Mouse (Mus musculus): Measurements from ENCODE around the gene Erbb4.
"Not testable (repeated sequence)": the region's sequence is repeated elsewhere in the genome, so short reads cannot be mapped to it uniquely, and the experiment has no call there.

Erbb4 gene

DNA sequence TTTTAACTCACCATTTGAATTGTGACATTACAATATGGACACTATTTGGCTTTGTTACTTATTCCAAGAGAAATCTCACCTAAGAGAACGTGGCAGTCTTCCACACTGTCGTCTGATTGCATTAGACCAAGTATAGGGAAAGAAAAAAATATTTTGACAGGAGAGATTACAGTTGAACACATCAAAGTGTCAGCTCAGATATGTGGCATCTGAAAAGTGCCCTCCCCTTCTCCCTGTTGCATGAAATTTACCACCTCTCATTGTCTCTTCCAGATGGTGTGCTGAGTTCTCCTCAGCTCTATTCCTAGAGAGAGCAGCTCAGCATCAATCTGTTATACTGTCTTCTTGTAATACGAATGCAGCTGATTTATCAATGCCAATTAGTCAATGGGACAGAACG is 268.5 kb downstream of the Erbb4 start:
- no peak for DNase-seq

DNA sequence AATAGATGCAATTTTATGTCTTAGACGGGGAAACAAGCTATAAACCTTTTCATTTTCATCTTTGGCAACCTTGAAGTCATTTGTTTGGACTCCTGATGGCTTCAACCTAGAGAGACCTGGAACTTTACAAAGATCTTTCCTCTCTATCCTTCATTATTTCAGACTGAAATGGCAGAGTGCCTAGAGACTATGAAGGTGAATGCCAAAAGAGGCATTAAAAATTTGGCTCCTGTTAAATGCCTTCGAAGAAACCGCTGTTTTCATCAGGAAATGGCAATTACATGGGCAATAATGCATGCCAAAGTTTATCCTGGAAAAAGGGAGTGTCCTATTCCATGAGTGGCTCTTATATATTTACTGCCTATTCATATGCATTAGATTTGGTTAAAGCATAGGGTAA is 273.2 kb downstream of the Erbb4 start:
- no peak for DNase-seq

DNA sequence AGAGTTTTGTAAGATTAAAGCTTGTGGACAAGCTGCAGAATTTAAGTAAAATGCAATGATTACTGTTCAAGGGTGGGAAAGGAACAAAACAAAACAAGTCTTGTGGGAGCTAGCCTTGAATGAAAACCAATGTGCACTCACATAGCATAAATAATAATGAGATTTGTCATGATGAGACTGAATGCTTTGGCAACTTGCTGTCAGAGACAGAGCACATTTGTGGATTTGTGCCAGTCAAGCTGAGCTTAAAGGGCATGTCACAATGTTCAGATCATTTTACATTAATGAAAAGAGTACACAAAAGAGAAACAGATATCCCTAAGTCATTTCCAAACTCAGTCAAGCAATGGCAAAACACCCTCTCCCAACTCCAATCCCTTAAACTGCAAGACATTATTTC is 275.8 kb downstream of the Erbb4 start:
- DNase-seq, result no peak

DNA sequence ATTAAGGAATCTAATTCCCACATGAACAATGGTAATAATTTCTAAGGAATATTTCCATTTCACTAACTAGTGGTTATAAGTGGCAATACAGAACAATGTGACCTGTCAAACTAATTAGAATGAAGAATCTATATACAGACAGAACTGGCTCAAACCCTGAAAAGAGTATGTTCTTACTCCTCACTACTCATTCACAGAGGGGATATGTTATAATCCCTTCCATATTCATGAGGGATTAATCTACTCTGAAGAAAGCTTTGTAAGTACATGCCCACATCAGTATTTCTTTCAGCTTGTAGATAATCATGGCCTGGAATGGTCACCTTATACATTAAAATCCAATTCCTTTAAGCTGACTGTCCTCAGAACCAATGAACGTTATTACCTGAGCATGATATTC is 276.3 kb downstream of the Erbb4 start:
- no peak for DNase-seq

DNA sequence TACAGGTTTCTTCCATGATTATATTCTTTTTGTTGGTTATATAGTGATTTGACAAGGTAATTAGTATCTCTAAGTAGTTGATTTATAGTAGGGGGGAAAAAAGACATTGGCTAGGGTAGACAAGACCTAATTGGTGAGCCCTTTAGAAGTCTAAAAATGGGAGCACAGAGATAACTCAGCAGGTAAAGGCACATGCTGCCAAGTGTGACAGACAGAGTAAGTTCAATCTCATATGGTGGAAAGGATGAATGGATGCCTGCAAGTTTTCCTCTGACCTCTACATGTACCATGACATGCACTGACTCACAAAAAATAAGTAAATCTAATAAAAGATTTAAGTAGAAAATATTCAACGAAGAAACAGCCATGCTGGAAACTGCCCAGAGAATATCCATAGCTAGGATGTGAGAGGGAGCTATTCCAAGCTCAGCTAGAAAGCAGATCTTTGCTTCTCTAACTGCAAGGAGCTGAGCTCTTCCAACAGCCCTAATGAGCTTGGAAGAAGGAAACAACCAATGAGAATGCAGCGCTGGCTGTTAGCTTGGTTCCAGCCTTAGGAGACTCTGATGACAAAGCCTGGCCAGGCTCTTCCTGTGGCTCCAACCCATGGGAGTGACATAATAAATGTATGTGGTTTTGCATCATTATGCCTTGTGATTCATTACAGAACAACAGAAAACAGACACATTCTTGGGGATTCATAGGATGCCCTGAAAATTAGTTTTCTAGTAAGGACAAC is 277.2 kb downstream of the Erbb4 start:
- no peak for DNase-seq

DNA sequence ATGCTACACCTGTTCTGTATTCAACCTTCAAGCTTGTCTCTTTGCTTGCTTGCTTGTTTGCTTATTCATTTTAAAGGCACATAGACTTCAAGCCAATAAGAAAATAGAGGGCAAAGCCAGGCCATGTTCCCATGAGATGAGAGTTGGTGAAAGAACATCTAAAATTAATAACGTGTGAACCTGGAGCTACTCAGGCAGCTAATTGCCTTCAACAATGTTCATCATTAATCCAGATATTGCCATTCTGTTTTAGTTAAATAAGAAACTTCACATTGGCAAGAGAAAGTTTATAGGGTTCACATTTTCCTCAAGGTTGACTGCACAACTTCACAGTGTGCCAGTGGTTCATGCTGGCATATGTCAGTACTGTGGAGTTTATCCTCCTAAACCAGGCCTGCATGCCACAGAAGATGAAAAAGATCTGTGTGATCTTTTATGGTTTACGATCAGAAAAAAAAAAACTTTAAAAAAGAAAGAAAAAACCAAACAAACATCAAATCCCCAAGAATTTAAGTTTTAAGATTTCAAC is 284.7 kb downstream of the Erbb4 start:
- DNase-seq, result no peak

DNA sequence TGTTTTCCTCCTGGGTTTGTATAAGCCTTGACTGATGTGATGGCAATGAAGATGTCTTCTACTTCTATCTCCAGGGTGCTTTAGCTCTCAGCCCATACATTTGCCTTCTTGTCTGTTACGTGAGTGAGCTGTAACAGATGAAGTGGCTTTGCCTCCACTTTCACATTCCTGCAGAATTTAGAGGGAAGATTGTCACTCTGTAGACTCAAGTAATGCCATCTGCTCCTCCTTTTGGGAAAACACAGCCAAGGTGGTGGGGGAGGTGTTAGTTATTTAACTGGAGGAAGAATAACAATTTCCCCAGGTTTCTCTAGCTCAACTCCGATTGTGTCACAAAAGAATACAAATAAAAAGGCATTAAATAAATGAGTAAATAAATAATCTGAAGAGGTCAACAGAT is 301.1 kb downstream of the Erbb4 start:
- DNase-seq, result no peak

DNA sequence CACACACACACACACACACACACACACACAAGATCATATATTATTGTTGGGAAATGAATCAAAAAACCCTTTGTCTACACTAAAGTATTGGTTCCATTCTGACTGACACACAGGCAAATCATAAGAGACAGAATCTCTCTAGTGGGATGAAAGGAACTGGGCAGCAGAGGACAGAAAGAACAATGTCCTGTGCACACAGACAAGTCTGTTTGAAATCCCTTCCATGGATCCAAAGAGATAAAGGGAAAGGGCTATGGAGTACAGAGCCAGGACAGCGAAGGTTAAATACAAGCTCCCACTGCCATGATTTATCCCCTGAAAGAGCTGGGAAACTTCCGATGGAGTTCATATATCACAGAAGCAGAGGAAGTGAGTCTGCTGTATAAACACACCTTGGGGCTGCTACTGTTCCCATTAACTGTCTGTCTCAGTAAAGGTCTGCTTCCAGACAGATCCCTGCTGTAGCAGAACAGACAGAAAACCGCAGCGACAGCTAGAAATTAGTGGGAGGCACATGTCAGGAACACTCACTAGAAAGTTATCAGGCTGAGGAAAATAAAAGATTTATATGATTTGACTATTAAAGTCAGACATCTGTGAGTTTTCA is 320.3 kb downstream of the Erbb4 start:
- no peak for DNase-seq

DNA sequence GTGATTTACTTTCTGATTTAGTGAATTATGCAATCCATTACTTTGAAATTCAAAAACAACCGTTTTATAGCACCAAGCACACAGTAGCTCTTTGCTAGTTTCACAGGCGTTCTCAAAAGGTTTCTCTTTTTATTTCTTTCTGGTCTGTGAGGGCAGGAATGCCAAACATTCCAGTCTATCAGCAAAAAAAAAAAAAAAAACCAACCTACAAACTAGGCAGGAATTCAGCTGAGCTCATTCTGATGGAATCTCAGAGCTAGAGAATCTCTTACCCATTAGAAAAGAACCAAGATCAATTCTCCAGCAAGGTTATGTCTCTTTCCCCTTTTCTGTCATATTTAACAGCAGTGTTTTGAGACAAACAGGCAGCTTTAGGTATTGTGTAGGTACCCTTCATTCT is 327.2 kb downstream of the Erbb4 start:
- DNase-seq, result no peak

DNA sequence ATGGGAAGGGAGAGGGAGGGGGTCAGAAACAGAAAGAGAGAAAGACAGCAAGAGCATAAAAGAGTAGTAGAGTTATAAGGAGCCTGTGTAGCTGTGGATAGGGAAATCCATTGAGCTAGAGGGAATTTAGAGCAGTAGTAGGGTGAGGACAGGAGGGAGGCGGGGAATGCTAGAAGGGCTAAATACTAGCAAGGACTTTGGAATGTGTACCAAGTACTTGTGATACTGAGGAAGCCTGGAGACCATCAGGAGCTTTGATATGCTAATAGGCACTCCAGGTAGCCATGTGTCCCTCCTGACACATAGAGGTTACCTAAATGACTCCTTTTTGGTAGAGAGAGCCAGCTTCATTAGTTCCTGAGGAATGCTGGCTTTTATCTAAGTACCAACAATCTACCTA is 327.8 kb downstream of the Erbb4 start:
- no peak for DNase-seq

DNA sequence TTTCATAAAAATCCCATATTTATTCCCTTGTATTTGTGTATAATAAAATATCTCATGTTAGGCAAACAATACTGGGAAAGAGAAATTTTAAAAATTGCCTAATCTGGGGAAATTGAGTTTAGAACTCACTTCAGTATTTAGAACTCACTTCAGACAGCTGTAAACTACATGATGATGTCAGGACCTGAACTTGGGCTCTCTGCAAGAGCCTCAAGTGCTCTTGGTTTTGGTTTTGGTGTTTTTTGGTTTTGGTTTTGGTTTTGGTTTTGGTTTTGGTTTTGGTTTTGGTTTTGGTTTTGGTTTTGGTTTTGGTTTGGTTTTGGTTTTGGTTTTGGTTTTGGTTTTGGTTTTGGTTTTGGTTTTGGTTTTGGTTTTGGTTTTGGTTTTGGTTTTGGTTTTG is 341.8 kb downstream of the Erbb4 start:
- not testable (repeated sequence) for DNase-seq

DNA sequence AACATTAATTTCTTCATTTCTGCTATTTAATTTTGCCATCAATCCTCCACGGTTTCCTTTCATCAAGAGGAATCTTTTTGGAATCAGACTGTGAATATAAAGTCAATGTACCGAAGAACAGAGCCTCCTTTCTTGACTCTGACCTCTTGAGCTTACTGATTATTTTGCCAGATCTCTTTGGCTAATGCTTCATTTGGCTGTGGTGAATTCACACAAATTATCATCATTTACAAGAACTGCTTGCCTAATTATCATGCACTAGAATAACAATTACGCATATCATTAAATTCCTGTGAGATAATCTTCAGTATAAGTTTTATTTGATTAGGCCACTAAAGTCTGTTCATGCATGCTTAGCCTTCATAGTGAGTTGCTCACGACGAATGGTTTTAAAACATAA is 345.4 kb downstream of the Erbb4 start:
- DNase-seq, result no peak

DNA sequence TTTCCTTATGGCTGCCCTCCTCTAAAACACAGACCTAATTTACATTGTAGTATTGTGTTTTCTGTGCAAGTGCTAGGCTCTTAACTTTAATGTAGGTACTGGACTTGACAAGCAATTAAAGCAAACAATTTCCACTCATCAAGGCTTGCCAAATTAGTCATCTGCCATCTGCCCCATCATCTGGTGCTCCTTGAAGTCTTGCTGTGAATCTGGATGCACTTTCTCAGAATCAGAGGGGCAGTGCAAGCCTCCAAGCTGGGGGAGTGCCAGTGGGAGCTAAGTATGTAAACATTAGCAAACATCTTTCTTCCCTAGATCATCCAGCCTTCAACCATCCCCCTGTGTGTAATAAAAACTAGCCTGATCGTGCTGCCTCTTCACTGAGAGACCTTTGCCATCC is 358.9 kb downstream of the Erbb4 start:
- peak; percentile 17 for DNase-seq

DNA sequence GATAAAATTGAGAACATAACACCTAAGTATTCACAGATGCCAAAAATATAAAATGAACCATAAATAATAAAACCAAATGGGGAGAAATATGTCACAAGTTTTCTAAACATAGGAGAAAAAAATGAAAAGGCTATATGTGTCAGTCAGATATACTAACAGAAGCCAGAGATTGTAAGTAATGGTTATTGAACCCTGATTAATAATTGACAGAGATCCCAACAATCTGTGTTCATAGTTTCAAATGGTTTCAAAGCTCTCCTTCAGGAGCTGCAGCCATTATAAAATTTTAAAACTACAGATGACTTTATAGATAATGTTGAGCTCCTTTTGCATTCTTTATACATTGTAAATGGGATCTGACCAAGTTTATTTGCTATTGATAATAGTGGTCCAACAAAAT is 426.4 kb downstream of the Erbb4 start:
- no peak for DNase-seq

DNA sequence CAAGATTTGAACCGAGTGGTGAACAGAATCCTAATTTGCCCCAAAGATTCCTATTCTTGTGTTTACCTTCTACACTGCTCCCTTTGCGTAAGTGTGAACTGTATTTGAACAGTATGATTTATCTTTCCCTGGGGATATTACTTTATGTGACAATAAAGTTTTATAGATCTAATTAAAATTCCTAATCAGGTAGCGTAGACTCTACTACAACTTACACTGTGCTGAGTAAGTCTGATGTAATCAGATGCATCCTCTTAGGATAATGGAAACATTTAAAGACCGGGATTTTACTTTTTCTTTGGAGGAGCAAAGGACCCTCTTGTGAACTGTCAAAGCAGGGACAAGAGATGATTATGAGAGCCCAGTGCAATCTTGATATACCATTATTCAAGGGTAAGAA is 433.2 kb downstream of the Erbb4 start:
- DNase-seq, result no peak

DNA sequence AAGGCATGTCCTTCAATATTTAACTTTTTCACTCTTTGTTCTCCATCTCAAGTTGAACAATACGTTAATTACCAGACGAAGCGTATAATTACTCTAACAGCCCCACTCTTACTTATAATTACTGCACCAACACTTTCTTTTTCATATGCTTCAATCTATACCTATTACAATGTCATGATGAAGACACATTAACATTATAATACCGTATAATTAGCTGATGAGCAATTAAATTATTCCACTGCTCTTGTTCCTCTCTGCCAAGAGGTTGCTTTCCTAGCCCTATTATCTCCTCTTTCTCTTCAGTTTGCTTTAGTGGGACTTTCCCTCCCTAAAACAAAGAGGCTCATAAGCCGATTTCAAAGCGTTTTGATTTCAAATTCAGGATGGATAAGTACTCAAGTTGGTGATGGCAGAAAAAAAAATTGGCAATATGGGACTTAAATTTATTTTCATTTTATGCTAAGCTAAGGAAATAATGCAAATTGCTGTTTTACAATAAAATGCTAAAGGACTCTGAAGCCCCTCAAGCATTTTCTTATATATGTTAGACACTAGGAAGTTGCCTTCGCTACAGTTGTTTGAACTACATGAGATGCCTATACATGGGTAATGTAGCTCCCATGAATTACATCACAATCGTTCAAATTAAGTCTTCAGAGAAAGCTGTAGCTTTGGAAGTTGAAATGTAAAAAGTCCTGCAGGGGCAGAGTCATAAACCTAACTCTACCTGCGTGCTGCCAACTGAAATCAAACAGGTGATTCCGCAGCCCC is 440.8 kb downstream of the Erbb4 start:
- no peak for DNase-seq

DNA sequence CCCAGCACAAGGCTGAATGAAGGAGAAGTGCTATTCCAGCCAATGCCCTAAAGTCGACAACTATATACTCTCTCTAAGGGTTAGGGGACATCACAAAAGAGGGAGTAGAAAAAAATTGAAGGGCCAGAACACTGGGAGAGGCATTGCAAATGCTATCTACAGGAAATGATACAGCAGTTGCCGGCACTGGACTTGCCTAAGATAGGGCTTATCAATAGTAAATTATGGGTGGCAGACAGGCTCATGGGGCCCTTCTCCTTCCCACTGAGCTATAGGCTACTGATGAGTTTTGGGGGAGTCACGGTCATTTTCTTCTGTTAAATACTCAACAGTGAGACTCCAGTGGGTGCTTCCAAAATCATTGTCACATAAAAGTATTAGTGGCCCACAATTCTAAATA is 517.4 kb downstream of the Erbb4 start:
- DNase-seq, result no peak

DNA sequence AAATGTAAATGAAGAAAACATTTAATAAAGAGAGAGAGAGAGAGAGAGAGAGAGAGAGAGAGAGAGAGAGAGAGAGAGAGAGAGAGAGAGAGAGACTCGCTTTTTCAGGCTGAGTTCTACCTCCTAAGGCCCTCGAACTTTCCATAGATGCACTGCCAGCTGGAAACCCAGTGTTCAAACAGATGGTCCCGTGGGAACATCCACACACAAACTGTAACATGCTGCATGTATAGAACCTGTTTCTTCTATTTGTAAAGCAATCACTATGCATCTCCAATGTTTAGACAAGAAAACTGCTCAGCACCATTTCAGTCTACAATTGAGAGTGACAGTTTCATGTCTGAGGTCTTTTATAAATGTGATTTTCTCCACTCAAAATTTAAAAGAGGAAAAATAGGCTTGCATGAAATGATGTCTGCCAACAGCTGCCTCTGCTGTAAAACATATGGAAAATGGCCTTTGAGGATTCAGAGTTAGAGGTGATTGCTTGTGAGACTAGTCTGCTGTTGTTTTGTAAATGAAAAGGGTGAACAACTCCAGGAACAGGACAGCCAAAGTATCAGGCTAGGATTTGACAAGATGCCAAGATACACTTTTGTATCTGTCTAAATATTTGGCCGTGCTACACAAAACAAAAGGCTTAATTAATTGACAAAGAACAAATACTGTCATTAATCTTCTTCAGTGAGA is 533.9 kb downstream of the Erbb4 start:
- DNase-seq, result no peak

DNA sequence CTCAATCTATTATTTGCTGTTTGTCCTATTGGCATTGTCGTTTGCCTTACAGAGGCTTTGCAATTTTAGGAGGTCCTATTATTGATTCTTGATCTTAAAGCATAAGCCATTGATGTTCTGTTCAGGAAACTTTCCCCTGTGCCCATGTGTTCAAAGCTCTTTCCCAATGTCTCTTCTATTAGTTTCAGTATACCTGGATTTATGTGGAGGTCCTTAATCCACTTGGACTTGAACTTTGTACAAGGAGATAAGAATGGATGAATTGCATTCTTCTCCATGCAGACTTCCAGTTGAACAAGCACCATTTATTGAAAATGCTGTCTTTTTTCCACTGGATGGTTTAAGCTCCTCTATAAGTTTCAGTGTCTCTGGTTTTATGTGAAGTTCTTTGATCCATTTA is 536.9 kb downstream of the Erbb4 start:
- DNase-seq, result no peak

DNA sequence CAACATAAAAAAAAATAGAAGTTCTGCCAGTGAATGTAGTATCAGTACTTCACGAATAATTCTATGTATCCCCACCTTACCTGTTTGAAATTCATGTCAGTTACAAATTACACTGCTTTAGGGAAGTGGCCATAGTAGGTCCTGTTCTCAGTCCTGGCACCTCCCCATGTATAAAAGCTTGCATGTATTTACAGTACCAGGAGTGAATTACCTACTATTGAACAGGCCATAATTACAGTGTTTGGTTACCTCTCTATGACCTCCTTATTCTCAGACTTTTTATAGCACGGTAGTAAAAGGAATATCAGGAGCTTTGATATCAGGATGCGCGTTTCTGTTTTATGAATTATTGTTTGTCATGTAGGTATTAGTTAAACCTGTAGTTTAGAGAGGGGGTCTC is 564.9 kb downstream of the Erbb4 start:
- no peak for DNase-seq

DNA sequence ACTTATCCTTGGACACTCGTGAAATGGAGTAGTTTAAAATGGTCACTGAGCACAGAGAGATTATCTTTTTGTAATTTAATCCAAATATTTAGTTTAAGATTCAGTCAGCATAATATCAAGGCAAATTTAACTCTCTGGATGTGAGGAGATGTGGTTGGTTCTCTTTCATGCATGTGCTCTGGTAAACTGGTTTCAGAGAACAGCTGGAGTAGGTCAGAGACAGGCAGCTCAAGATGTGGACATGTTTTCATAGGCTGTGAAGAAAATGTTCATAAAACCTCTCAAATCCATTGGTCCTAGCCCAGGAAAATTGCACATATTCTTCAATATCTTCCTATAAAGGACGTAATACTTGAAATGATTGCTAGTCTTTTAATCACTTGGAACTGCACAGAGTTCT is 590.0 kb downstream of the Erbb4 start:
- no peak for DNase-seq

DNA sequence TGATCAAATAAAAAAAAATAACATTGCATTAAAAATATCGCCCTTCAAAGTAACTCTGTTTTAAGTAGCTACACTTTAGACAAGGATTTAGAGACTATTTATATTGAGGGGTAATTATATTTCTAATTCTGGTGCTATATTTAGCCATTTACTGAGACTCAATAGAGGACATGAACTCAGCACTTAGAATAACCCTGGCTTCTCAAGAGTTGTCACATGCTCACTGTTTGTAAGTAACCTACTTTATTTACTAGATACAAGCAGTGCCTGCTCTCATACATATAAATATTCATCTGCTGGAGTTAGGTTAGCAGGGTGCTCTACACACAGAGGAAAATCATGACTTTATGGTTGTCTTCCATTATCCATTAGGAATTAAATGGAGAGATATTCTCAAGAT is 604.0 kb downstream of the Erbb4 start:
- no peak for DNase-seq

DNA sequence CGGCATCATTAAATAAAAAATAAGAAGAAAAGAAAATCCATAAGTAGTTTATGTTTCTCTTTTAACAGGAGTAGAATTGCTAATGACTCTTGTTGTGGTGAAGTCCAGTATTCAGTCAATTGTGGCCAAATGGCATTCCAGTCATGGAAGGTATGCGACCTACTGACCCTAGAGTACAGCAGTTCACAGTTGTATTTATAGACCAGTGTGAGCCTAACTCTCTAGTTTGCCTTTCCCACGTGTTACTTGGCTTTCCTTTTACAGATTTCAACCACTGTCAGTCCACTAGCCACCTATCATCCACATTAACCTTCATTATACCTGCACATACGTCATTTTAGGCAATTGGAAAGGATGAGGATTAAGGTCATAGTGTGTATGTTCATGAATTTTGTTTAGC is 606.3 kb downstream of the Erbb4 start:
- no peak for DNase-seq

Measured in layer of hippocampus, adult 9-11 months (tissue).